ENCODE assay signal across 24 mouse cellular contexts in the genomic region with DNA sequence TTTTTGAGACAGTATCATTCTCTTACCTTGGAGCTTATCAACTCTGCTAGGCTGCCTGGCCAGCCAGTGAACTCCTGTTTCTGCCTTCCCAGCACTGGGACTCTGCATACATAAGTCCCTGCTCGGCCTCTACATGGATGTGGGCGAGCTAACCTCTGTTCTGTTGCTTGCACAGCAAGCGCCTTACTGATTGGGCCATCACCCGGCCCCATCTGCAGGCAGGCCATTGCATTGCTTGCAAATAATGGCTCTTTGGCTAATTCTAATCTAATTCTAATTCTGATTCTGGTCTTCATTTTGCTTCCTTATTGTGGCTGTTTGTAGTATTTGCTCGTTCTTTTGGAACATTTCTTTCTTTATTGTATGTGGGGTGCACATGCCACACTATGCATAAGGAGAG. TPM values are rescaled to one million over a fixed set of nuclear protein-coding genes. Genes with fewer than 3 reads are reported as not detected.
DNase-seq lines count a peak whose midpoint lies in the region; ATAC-seq and TF ChIP-seq lines count a peak whose summit lies in the region.
"Had no signal": no experiment of that assay in that cellular context is flagged by ENCODE, and none has a peak within 500 bp of the region (broad histone marks: within the 10 kb centered on the region; RNA-seq: fewer than 3 reads in every experiment).

No protein-coding gene starts in this region.

- intact Hi-C loops in heart, postnatal 10 days (cut with DNase I), result no loop called here

- dilution Hi-C loops in CH12.LX (cut with MboI; ENCODE audit: extremely low pct_ligation_motif_present, extremely low pct_unique_long_range_greater_than_20kb, low sequenced_read_pairs), result no loop called here

- TF ChIP-seq EP300 in heart, postnatal 0 days (IDR thresholded peaks at IDR 0.05; ENCODE audit: low read depth), result no peak
- no peak for TF ChIP-seq EP300 in CH12.LX (IDR thresholded peaks at IDR 0.05; ENCODE audit: low read length)

- in situ Hi-C loops in CH12.LX (cut with MboI; ENCODE audit: low pct_ligation_motif_present, low pct_unique_long_range_greater_than_20kb, low sequenced_read_pairs), result no loop called here

- no peak for DNase-seq in heart, postnatal 0 days (ENCODE audit: low spot score)
- no peak for DNase-seq in heart, postnatal 10 days
- DNase-seq in layer of hippocampus, adult 2 months (ENCODE audit: low spot score in 2 of 2), result no peak
- no peak for DNase-seq in layer of hippocampus, adult 11-12 months (ENCODE audit: low spot score)
- DNase-seq in A20 (ENCODE audit: low read depth, low spot score) (peak; percentile 7), CH12.LX (ENCODE audit: extremely low read depth) (no peak), MN1 (ENCODE audit: low spot score) (no peak)
- DNase-seq: adrenal gland, adult 2 months; adrenal gland, postnatal 25 days; B cell, adult 2 months; cerebellum, adult 11 months; cerebellum, adult 9-10 months; cerebellum, postnatal 25 days; gastrocnemius, postnatal 10 days; heart, adult 2 months; heart, postnatal 36 days had no signal

- peak; percentile 23 for TF ChIP-seq CTCF in heart, postnatal 0 days (IDR thresholded peaks at IDR 0.05; ENCODE audit: low read depth)
- peak; percentile 49 for TF ChIP-seq CTCF in layer of hippocampus, adult 2 months (conservative IDR thresholded peaks at IDR 0.05)
- no peak for TF ChIP-seq CTCF in CH12.LX (conservative IDR thresholded peaks at IDR 0.05 in 1 of 2, IDR thresholded peaks at IDR 0.05 in 1 of 2; ENCODE audit: low read depth in 2 of 2, low read length in 2 of 2)

- H3K9ac ChIP-seq in heart, postnatal 0 days (replicated peaks; ENCODE audit: low read depth, low read length), result no peak overlapping the region
- H3K9ac ChIP-seq in CH12.LX (ENCODE audit: insufficient read depth, low read depth), result no peak overlapping the region
- H3K9ac ChIP-seq: heart, embryonic 15.5 days; hindbrain, embryonic 12.5 days had no signal

- H3K4me2 ChIP-seq in heart, postnatal 0 days (ENCODE audit: low read depth, low read length), result no peak overlapping the region
- no peak overlapping the region for H3K4me2 ChIP-seq in CH12.LX (ENCODE audit: insufficient read depth, low read depth, poor library complexity, severe bottlenecking)
- H3K4me2 ChIP-seq: heart, embryonic 11.5 days; heart, embryonic 15.5 days; hindbrain, embryonic 12.5 days had no signal

- H3K79me2 ChIP-seq in CH12.LX (replicated peaks; ENCODE audit: control insufficient read depth, extremely low read depth, insufficient read depth, poor library complexity, severe bottlenecking), result no peaks in the 10 kb centered on the region

- H3K4me3 ChIP-seq in heart, postnatal 0 days (ENCODE audit: low read depth, low read length), result no peak overlapping the region
- H3K4me3 ChIP-seq in layer of hippocampus, adult 2 months, result no peak overlapping the region
- H3K4me3 ChIP-seq in CH12.LX (replicated peaks in 1 of 3; ENCODE audit: low read depth in 2 of 3, low read length in 2 of 3, poor library complexity in 1 of 3), result no peak overlapping the region
- H3K4me3 ChIP-seq: embryonic facial prominence, embryonic 10.5 days; heart, adult 2 months; heart, embryonic 15.5 days; hindbrain, embryonic 12.5 days had no signal

- no peak overlapping the region for H3K27ac ChIP-seq in heart, postnatal 0 days (ENCODE audit: low read depth)
- H3K27ac ChIP-seq in layer of hippocampus, adult 2 months, result no peak overlapping the region
- no peak overlapping the region for H3K27ac ChIP-seq in CH12.LX (ENCODE audit: insufficient read depth, low read depth)
- H3K27ac ChIP-seq: embryonic facial prominence, embryonic 10.5 days; heart, adult 2 months; heart, embryonic 15.5 days; hindbrain, embryonic 12.5 days had no signal

- no peaks in the 10 kb centered on the region for H3K4me1 ChIP-seq in heart, postnatal 0 days (ENCODE audit: control insufficient read depth, insufficient read depth)
- H3K4me1 ChIP-seq in CH12.LX (ENCODE audit: control insufficient read depth in 1 of 2, insufficient read depth in 2 of 2), result no peaks in the 10 kb centered on the region
- H3K4me1 ChIP-seq: embryonic facial prominence, embryonic 10.5 days; hindbrain, embryonic 12.5 days had no signal

- no peaks in the 10 kb centered on the region for H3K27me3 ChIP-seq in heart, postnatal 0 days (ENCODE audit: control insufficient read depth, insufficient read depth, low read length)
- no peaks in the 10 kb centered on the region for H3K27me3 ChIP-seq in CH12.LX (replicated peaks)
- H3K27me3 ChIP-seq: heart, embryonic 15.5 days; hindbrain, embryonic 12.5 days had no signal

- 82% methylated on average over 5 of the region's 5 CpGs for WGBS in heart, postnatal 0 days

- no peak for TF ChIP-seq POLR2A in CH12.LX (IDR thresholded peaks at IDR 0.05; ENCODE audit: low read depth, low read length)

- H3K36me3 ChIP-seq in heart, postnatal 0 days (replicated peaks; ENCODE audit: control insufficient read depth, insufficient read depth, low read length), result no peaks in the 10 kb centered on the region
- H3K36me3 ChIP-seq in CH12.LX (replicated peaks in 1 of 2; ENCODE audit: control insufficient read depth in 1 of 2, insufficient read depth in 1 of 2, low read length in 1 of 2), result no peaks in the 10 kb centered on the region
- H3K36me3 ChIP-seq: embryonic facial prominence, embryonic 10.5 days; heart, embryonic 15.5 days; hindbrain, embryonic 12.5 days had no signal

- H3K9me3 ChIP-seq in heart, postnatal 0 days (replicated peaks; ENCODE audit: control insufficient read depth, low read length), result no peaks in the 10 kb centered on the region
- H3K9me3 ChIP-seq in CH12.LX (replicated peaks; ENCODE audit: low read length), result no peaks in the 10 kb centered on the region
- H3K9me3 ChIP-seq: embryonic facial prominence, embryonic 10.5 days; heart, embryonic 15.5 days; hindbrain, embryonic 12.5 days had no signal

- peak; percentile 1 for TF ChIP-seq RAD21 in CH12.LX (IDR thresholded peaks at IDR 0.05; ENCODE audit: low read depth, low read length)

- no peak for ATAC-seq in heart, postnatal 0 days (ENCODE audit: insufficient read depth, low read depth)
- ATAC-seq in cerebellum, adult (ENCODE audit: insufficient number of reproducible peaks, low FRiP score, low TSS enrichment), result no peak
- ATAC-seq: CD4-positive, CD25-positive, alpha-beta regulatory T cell, adult 4 months; forebrain, embryonic 14.5 days; hindbrain, embryonic 16.5 days had no signal

TF ChIP-seq in CH12.LX, 34 proteins besides CTCF, POLR2A, EP300 and RAD21:
- TF ChIP-seq RCOR1 (conservative IDR thresholded peaks at IDR 0.05; ENCODE audit: low read depth, low read length) (no peak), MEF2A (IDR thresholded peaks at IDR 0.05; ENCODE audit: borderline replicate concordance, low read depth, low read length) (no peak), JUN (IDR thresholded peaks at IDR 0.05; ENCODE audit: insufficient read depth, low read depth, low read length) (no peak)

RNA-seq across cellular contexts. Expression of gene Actr3b, which starts 44.8 kb away (rescaled TPM):
- total RNA-seq in heart, postnatal 0 days (2014; rRNA removed; ENCODE audit: low replicate concordance), result 12.0 and 16.7 TPM in 2 replicates
- 27.6 and 29.4 TPM in 2 replicates for polyA plus RNA-seq in heart, postnatal 0 days (2015; fragmentation: Nextera tagmentation; extraction: Ambion mirVana)
- 10 to 100 TPM; 18.6 to 19.5 TPM for total RNA-seq in heart, postnatal 10 days (2021)
- 100 to 1,000 TPM; 136 to 139 TPM for total RNA-seq in layer of hippocampus, adult 2 months (2021)
- total RNA-seq in CH12.LX (2012; rRNA removed) (1.3 and 1.7 TPM in 2 replicates), CH12.LX (2014; rRNA removed) (3.9 and 4.5 TPM in 2 replicates)
- polyA plus RNA-seq in CH12.LX (2012; ENCODE audit: insufficient read length, low read depth), result 4.7 and 6.8 TPM in 2 replicates

Comparison
In these comparisons a context has a peak if more than half of its experiments do, and no peak if none do; other contexts are left out.
1. CTCF ChIP-seq: peak in heart, postnatal 0 days (single experiment) and layer of hippocampus, adult 2 months (single experiment); none in CH12.LX (0 of 2).